Mouse (Mus musculus) adrenal gland, postnatal 4 days (tissue): ENCODE measurements around the gene Actr8. TPM values are rescaled to one million over a fixed set of nuclear protein-coding genes. Genes with fewer than 3 reads are reported as not detected.

ENCODE experiments used
- DNase-seq, 2 experiments: peaks; one replicate each; pipeline ENCODE4 v3.0.0; 2021 to 2022; ENCODE audit warnings: low spot score in 2 of 2, mixed read lengths in 2 of 2
- total RNA-seq, 2 experiments: library from RNA; stranded (reverse); gene quantifications; 2 replicates each; pipeline ENCODE4 v1.2.3; 2021

The Actr8 gene
- total RNA-seq, 2 experiments from 2014 or later, result 71.8 to 75.6 TPM

GRCm38 (mm10) chr14:29988337-29988736, 10.2 kb downstream of the Actr8 start:
- no peak for DNase-seq

DNA sequence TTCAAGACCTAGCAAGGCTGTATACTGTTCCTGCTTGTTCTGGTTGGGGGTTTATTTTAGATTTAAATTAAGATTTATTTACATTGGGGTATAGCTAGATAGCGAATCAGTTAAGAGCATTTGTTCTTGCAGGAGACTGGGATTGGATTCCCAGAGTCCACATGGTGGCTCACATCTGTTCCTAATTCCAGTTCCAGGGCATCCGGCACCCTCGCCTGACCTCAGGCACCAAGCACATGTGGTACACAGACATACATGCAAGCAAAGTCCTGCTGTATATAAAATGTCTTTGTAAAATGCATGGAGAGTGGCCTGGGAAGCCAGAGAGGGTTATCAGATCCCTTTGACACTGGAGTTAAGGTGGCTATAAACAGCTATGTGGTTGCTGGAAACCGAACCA, 16.8 kb downstream of the Actr8 start:
- DNase-seq, result no peak

- no peak for DNase-seq
These were observed 18.0 kb downstream of the Actr8 start for GRCm38 (mm10) chr14:29996000-29996751.

DNA sequence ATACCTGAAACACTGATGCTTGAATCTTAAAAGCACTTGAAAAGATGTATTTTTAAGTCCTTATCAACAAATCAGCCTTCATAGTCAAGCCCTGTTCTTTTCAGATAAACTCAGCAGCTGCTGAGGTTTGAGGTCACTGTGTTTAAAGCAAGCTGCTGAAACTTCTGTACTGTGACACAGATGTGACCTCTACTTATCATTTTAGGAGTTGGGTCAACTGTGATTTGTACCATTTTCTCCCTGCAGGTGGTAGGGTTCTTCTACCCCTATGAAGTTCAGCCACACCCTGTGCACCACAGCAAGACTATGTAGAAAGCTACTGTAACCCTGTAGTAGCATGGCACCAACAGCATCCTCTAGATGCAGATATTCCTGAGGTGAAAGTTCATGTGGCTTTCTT, 19.2 kb downstream of the Actr8 start:
- DNase-seq, result no peak

DNA sequence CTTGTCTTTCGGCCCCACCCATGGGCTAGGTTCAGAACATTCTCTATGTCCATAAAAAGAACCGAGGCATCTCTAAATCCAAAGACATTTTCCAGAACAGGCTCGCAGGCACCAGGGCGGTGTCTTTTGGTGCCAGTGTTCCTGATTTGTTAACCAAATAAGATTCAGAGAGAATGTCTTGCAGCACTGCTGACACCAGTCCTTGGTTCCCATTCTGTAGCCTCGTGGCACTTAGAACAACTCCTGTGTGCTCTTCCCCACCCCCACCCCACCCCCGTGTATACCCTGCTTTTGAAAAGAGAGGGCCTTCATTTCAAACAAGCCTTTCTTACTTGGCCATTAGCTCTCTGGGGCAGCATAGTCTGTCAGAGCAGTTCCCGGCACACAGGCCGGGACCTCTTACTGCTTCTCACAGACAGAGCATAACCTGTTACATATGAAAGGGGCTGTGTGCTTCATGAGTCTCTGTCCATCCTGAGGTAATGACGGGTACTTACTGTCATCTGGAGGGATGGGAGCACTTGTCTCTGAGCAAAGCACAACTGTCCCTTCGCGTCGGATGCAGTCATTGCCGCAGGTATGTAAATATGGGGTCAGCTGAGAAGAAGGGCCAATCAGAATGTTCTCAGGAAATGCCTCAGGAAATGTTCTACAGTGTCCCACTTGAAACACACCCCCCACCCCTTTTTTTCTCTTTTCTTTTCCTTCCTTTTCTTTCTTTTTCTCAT, 20.8 kb downstream of the Actr8 start:
- no peak for DNase-seq

DNA sequence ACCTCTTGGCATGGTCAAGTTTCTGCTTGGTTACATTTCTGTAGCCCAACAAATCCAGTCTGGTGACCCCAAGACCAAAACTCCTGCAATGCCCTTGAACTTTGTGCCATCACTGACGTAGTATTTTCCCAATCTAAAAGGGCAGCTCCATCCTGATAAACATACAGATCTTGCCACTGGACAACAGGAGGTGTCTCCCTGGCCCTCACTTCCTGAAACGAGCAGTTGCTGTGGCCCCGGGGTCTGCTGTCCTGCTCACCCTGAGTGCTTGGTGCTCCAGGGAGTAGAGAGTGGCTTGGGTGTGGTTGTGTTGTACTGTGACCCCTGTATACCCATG, 21.3 kb downstream of the Actr8 start:
- no peak for DNase-seq

- peak; percentile 23 to 41 for DNase-seq
These were observed 30.8 kb downstream of the Actr8 start, which contains the start of the genes Il17rb and Chdh for GRCm38 (mm10) chr14:30008733-30009575. Gene Il17rb (minus strand): TSS chr14:30008896. Gene Chdh (plus strand): TSS chr14:30009023.

DNA sequence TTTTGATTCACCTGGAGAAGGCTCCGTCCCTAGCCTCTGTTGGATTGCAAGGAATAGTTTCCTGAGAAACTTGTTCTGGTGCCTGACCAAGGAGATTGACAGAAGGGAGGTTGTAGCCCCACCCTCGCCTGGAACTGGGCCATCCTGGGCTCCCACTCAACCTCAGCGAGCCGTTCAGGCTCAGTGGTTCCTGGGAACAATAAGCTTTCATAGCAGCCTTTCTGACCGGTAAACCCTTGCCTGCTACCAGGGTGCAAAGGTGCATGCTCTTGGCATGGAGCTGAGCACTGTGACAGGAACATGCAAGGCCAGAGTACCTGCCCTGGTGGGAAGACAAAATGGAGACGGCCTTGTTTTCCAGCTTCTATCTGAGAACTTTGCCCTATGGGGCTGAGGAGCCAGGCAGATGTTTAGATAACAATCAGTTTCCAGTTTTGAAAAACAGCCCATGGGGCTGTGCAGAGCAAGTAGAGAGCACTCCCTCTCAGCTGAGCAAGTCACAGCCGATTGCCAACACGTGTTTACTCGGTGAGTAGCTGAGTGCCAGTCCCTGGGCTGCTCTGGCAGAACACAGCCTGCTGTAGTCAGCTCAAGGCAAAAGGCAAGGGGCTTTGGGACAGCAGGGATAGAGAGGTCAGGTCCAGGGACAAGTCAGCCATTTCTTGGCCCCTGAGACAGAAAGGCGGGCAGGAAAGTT, 31.9 kb downstream of the Actr8 start:
- no peak for DNase-seq

DNA sequence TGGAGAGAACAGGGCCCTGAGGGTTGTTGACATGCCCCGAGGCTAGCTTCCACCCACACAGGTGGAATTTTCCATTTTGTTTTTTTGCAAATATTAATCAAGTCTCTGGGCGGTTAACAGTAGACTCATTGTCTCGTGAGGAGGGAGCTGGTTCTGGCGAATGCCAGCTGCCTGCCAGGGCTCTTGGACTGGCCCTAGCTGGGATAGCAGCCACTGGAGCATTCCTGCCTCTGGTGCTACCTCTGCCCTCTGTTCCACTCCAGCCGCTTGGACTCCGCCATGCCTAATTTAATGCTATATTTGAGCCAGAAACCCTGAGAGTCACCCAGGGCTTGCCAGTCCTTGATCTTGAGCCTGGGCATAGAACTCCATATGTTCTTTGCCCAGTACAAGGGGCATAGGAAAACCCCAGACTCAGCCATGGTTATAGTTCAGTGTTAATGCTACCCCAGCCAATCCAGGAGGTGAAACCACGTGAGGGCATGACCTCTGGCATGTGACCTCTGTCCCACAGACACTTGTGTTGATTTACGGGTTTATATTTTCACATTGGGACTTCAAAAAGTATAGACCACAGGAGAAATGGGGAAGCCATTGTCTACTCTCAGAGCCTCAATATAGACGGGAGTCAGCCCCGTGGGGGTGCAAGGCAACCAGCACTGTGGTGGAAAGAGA, 33.9 kb downstream of the Actr8 start:
- DNase-seq, result no peak

DNA sequence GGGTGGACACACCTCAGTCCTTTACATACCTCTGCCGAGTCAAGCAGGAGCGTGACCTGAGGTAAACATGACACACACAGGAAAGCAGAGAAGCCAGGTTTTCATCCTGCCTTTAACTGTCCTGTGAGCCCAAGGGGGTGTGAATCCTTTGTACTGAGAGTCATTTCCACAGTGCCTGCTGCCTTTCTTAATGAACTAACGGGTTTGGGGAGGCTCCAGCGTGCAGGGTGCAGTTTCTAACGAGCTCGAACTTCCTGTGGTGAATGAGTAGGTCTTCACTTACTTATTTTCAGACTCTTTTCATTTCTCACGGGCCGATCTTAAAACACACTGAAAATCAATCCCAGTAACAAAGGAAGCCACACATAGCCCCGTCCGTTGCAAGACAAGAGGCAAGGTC, 36.4 kb downstream of the Actr8 start:
- DNase-seq, result no peak

DNA sequence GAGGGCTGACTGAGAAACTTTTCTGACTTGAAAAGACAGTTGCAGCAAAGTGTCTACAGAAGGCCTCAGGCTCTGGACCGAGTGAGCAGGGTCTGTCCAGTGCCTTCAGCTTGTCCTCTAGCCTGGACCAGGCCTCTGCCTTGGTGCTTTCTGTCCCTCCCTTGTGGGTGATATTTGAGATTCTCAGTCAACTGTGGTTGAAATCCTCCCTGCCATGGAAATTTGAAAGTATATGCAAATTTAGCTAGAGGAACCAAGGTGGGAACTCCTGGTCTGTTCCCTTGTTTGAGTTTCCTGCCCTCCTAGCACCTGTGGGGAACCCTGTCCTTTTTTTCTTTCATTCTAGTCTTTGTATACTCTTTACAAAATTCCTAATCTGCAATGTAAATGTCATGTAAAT, 36.9 kb downstream of the Actr8 start:
- no peak for DNase-seq

GRCm38 (mm10) chr14:30016666-30017065, 38.5 kb downstream of the Actr8 start:
- no peak for DNase-seq

GRCm38 (mm10) chr14:30017794-30018462, 39.8 kb downstream of the Actr8 start:
- no peak for DNase-seq

- DNase-seq, result no peak
These were observed 40.3 kb downstream of the Actr8 start for GRCm38 (mm10) chr14:30018463-30018801.

GRCm38 (mm10) chr14:30018846-30019245, 40.7 kb downstream of the Actr8 start:
- no peak for DNase-seq

- DNase-seq, result no peak
These were observed 41.2 kb downstream of the Actr8 start for GRCm38 (mm10) chr14:30019375-30019774.

DNA sequence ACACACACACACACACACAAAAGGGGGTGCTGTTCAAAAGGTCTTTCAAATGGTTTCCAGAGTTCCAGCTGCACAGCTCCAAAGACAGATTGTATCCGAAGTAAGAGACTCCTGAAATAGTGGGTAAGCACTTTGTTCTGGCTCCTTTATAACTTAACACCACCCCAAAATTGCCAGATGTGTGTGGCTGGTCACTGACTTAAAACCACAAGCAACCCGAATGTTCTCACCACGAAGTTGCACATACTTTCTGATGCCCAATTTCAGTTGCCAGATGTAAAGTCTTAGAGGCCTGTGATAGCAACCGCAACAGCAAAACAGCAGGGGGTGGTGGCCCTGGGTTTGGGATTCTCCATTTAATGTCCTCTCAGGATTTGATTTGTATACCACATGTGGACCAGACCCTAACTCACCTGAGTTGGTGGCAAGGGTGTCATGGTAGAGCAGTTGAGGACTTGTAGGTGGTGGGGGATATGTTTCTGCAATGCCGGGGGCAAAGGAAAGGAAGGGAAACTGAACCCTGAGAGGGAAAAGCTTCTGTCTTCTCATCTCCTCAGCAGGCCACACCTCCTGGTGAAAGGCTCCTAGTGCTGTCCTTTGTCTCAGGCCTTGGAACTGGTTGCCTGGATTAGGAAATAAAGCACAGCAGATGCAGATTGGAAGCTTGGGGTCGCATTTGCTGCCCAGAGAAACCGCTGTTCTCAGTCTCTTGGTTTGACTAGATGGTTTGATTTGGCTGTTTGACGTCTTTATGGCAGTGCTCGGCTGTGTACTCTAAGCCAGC, 41.8 kb downstream of the Actr8 start:
- DNase-seq, result no peak

GRCm38 (mm10) chr14:30022471-30022870, 44.3 kb downstream of the Actr8 start:
- no peak for DNase-seq

- DNase-seq, result no peak
These were observed 46.2 kb downstream of the Actr8 start for GRCm38 (mm10) chr14:30024387-30024786.
